Mouse (Mus musculus) natural killer cell, adult 2 months (primary cell): ENCODE results near the gene Tlk1.

Experiments
- DNase-seq, 2 experiments: peaks; one replicate each; pipeline ENCODE4 v3.0.0; 2022; ENCODE audit warnings: low spot score in 2 of 2

Tlk1 gene

DNA sequence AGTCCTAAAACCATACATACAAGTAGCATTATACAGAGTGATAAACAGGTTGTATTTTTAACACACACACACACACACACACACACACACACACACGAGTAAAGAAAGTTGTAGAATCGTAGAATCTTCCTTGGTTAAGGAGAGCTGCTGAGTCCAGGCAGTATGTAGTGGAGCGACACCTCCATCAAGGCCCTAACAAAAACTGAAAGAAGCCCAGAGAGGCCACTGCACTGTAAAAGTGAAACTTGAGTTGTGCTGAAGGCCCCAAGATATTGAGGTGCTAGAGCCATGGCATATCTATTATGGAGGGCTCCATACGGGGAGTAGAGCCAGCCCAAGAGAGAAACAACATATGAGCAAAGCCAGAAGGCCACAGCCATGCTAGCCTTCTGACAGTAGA, 32.3 kb downstream of the Tlk1 start:
- no peak for DNase-seq

DNA sequence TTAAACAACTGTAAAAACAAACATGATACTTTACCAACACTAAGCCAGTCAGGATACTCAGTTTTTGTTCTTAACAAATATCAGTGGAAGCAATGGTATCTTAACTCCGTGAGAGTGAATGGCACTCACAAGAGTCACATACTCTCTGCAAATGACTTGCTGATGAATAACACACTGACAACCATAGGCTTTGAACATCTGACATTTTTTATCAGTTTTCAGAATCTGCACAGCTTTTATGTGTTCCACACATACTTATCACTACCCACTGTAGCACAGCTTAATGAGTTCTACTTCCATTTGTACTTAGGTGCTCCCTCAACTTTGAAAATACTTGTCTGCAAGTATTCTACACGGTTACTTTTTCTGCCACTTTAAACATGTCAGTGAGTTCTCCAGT, 35.3 kb downstream of the Tlk1 start:
- DNase-seq, result no peak

DNA sequence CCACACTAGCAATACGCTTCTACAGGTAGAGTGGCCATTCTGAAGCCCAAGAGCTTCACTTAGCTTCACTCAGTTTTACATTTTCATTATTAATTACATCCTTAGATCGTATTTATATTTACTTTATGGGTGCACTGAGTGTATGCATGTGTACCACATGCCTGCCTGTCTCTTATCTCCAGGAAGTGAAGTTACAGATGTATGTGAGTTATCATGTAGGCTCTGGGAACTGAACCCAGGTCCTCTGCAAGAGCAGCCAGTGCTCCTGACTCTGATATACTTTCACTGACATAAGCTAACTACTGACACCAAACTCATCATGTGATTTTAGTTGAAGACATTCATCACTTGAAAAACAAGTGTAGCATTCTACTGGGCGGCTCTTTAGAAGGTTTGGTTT, 36.2 kb downstream of the Tlk1 start:
- DNase-seq, result no peak

DNA sequence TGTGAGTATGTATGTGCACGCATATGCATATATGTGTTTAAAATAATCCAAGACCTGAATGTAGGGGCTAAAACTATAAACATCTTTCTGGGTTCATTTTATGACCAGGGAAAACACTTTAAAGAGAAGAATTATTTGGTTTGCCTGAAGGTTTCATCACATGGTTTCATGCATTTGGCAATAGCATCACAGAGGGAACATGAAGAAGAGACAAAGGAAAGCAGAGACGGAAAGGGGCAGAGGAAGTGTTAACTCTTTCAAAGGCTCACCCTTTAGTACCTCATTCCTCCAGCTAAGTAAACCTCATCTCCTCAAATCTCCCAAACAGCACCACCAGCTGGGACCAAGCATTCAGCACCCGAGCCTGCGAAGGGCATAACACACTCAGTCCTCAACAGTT, 41.1 kb downstream of the Tlk1 start:
- DNase-seq, result no peak

DNA sequence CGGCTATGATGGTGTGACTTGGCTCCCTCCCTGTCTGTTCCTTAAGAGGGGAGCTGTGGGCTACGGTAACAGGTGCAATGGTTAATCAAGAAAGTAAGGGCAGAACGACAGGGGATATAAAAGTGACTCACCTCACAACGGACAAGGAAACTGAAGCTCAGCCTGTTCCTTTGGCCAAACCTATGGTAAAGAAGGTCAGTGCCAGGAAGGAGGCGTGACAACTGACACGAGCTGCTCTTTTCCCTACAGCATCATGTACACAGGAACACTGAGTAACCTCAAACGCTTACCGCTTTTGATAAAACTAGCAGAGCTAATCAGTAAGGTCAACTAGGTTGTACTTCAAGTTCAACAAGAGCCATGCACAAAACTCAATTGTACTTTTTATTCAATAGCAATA, 42.0 kb downstream of the Tlk1 start:
- no peak for DNase-seq

DNA sequence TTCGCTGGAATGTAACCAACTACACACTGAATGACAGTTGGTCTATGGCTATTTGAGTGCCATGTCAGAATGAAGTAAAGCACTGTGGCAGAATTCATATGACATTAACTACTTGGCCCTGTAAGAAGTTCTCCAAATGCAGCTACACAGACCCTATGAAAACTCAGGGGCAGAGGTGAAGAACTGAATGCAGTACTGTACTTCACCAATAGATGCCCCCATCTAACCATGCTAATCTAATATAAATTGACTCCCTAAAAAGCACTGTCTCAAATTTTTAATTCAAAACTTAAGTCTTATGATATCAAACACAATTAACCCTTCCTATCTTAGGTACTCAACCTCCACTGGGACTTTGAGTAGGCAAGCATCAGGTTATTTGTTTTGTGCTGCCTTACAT, 45.9 kb downstream of the Tlk1 start:
- DNase-seq, result peak; percentile 18 to 48

DNA sequence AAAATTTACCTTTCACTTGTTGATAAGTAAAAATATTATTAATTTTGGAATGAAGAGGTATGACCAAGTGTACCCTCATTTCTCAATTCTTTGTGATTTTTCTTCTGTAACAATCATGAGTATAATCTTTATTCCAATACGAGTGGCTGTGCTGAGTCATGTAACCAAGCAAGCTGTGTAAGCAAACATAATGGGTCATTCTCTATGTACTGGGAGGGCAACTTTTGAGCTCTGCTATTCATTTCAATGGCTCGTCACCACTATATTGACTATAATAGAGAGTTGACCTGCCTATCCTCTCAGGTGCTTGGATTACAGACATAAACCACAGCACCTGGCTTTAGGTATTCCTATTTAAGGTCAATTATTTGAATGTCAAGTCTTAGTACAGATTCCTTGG, 48.8 kb downstream of the Tlk1 start:
- no peak for DNase-seq

DNA sequence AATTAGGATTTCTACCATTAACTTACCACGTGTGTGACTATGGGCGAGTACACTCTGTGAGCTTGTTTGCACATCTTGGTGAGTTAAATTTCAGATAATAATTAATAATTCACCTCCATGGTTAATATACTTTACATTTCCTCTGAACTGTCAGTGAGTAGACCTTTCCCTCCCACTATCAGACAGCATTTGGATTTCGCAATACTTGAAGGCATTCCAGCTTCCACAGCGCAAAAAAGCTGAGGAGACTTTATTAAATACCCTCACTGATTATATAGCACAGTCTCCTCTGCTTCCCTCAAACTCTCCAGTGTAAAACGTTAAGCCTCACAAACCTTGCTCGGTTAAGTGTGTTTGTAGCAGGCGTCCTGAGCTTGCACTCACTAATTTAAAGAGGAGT, 60.8 kb downstream of the Tlk1 start:
- no peak for DNase-seq

DNA sequence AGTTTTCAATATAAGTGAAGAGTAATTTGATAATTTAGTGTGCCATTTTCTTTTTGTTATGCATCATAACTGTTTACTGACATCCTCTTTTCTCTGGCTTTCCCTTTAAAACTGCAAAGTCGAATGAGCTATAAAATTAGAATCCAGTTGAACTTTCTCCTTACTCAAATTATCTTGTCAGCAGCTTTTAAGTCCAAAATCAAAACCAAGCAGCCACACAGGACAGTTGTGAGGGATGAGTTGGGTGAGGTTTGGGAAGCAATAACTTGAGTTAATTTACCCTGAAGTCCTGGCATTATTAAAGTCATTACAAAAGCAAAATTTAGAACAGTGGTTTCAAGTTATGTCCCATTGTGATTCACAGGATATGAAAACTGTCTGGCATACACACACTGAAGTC, 62.8 kb downstream of the Tlk1 start:
- DNase-seq, result no peak

DNA sequence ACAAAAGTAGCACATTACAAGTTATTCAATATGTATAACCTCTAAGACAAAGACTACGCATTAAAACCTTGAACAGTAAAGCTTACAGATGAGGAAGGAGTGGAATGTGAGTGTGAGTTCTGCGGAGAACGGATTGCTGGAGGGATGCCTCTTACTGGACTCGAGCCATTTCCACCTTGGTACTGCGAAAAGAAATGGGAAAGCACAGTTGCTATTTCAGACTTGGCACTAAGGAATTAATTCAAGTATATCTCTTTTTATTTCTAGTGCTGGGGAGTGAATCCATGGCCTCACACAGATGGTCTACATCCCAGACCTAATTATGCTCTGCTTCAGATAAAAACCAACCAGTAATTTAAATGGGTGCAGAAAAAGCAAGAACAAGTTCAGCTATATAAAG, 73.4 kb downstream of the Tlk1 start:
- DNase-seq, result no peak

DNA sequence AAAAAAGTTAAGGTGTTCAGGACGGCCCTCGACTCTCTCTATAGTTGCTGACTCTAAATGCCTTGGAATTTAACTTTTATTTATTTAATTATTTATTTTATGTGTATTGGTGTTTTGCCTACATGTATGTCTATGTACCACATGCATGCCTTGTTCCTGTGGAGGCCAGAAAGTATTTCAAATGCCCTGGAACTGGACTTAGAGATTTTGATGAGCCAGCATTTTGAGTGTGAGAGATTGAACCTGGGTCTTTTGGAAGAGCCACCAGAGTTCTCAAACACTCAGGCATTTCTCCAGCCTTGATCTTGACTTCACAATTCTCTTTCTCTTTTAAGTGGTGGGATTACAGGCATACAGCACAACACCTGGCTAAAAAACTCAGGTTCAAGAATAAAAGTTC, 73.9 kb downstream of the Tlk1 start:
- no peak for DNase-seq

DNA sequence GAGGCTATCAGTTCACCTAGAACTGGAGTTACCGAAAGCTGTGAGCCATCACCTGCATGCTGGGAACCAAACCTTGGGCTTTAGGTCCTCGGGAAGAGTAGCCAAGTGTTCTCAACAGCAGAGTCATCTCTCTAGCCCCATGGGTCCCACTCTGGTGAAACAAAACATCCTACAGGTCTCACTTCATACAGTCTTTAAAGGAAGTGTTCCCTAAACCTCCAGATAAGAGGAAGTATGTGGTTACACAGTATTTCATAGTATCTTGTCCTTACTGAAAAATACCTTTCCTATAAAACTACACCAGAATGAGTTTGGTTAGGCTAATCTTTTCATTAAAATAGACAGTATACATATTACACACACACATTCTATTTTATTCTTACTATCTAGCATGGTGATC, 82.9 kb downstream of the Tlk1 start:
- DNase-seq, result no peak

DNA sequence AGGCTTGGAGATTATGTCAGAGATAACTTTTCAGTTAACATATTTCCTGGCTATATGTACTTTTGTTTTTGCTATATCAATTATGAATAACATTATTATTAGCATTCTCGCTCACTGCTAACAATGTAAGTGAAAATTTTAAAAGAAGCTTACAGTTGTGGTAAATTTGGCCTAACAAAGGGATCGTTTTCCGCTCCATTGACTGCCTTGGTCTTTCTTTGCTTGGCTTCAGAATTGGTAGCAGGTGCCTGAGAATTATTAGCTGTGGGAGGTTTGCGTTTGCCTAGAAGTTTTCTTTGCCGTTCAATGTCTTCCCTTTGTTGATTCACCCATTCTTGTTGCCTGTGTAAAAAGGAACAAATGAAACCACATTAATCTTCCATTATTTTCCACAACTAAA, 83.6 kb downstream of the Tlk1 start:
- DNase-seq, result no peak

DNA sequence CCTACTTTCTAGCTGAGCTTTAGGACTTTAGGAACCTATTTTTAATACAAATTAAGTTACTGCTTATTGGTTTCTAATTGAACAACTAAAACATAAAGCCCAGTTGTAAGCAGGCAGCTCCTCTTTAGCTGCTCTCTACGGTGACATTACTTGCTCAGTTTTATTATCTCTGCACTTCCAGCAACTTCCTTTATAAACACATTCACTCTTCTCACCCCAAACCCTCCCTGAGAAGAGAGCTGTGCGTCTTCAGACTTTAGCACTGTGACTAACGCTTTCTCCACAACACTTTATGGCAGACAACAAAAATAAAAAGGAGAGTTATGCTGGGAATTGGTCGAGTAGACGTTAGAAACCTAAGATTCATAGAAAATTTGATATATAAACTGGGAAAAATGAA, 89.5 kb downstream of the Tlk1 start:
- no peak for DNase-seq

DNA sequence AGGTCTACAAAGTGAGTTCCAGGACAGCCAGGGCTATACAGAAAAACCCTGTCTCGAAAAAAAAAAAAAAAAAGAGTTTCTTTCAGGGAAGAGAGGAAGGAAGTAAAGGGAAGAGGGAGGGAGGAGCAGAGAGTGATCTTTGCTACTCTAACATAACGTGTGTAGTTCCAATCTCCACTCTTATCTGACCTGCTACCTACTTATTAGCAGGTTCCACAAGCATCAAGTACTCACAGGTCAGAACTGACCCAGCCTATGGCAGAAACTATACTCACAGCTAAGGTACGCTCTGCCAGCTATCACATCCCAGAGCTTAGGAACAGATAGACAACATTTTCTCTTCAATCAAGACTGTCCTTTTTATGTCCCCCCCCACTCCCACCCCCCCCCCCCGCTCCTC, 90.0 kb downstream of the Tlk1 start:
- DNase-seq, result no peak

DNA sequence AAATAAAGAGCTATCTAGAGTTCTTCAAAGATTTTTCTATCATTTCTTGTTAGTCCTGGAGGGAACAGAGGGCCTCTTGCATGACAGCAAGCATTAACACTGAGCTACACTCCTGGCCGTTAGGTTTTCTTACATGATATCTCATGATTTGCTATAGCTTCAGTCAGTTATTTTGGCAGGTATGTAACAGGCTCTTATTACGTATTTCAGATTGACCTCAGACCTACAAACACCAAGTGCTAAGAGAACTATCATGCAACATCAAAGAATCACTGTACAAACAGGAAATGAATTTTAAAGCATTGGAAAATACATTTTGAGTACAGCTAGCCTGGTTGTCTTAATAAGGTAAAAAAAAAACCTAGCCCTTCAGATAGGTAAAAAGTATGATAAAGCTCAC, 98.4 kb downstream of the Tlk1 start:
- DNase-seq, result no peak

DNA sequence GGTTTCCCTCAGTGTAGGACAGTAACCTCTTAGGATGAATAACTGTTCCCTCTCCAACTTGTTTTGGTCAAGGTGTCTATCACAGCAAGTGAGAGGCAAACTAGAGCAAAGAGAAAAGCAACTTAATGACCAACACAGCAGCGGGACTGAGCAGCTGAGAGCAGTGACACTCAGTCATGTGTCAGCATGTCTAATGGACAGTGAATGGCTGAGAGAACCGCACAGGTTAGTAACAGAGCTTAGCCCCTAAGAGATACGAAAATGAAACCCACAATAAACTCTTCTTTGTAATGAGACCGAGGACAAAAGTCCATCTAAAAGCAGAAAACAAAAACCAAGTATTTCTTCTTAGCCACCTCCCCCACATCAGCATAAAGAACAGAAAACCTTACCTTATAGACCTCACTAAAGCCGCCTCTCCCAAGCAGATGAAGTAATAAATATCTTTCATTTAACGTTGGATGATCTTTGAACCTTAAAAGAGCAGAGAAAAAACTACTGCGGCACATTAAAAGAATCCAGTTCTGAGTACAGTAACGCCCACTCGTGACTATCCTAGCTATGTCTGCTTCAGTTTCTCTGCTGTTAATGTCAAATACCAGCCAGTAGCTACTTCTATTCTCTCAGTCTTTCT, 101.8 kb downstream of the Tlk1 start:
- DNase-seq, result no peak

DNA sequence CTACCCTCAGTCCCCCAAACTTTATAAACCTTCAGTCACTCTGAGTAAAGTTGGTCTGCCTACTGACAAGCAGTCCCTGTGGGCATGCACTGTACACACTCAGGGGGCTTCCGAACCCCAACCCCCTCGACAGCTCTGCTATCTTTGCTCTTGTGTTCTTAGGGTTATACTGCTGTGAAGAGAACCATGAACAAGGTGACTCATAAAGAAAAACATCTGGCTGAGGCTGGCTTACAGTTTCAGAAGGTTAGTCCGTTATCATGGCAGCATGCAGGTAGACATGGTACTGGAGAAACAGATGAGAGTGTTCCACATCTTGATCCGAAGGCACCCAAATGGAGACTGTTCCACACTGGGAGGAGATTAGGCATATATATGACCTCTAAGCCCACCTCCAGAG, 114.7 kb downstream of the Tlk1 start:
- DNase-seq, result no peak

DNA sequence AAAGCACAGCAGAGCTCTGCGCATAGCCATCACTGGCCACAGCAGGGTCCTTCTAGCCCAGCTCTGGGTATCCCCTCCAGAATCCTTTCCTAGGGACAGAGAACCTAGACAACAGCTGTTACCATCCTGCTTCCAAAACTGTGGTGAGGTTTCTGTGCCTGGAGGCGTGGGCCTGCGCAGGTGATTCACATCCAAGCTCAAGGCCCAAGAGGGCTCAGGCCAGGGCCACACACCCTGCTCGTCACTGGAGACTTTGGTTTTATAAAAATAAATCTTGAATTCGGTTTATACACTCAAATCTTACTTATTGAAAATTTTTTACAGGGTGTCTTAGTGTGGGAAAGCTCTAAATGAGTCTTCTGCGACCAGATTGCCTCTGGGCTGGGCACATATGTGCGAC, 115.3 kb downstream of the Tlk1 start:
- no peak for DNase-seq

DNA sequence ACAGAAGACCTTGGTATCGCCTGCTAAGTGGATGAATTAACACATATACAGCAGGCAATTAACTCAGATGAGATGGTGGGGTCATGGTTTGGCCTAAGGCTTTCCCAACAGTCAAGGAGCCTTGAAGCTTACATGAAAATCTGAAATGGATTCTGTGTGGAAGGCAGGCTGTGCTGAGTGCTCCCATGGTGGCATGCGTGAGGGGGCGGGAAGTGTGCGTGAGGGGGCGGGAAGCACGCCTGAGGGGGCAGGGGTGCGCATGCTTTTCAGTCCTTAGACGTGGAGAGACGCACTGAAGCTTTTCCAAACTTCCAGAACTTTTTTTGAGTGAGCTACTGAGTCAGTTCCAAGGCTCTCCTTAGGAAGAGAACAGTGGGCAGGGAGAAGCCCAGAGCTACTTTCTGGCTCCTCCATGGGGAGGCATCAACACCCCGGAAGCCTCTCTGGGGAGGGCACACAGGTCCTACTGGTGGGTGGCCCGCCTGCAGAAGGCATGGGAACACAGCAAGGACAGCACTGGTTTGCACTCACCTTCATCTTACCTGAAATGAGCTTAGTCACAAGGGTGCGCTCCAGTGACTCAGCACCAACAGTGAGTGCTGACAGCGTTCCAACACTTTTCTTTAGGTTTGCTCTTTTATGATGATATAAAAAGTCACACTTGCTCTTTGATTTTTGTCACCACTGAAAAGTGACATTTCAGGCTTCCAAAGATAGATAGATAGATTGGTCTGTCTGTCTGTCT, 116.4 kb downstream of the Tlk1 start:
- DNase-seq, result no peak

DNA sequence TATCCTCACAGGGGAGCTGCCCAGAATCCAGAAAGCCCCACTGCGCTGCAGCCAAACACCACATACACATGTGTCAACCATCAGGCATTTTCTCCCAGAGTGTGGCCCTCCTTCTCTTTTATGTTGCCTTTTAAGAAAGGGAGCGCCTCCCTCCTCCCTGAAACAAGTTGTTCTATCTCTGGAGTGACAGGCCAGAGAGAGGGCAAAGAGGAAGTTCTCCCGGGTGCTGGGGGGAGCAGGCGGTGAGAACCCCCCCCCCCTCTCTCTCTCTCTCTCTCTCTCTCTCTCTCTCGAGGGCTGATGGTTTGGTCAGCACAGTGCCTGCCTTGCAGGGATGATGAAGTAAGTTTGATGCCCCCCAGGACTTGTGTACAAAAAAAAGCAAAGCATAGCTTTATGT, 123.1 kb downstream of the Tlk1 start:
- no peak for DNase-seq

DNA sequence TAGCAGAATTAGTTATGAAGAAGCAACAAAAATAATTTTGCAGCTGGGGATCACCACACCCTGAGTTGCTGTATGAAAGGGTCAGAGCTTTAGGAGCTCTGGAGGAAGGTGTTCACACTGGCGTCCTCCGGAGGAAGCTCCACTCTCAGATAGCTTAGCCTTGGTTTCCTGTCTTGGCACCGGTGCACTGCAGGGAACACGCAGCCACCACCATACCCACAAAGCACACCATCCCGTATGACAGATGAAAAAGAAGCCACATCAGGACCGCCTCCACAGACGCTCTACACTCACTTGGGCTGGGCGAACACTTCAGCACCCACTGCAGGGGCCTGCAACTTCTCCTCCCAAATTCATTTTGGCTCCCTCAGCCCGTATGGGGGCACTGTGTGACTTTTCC, 124.0 kb downstream of the Tlk1 start:
- no peak for DNase-seq

DNA sequence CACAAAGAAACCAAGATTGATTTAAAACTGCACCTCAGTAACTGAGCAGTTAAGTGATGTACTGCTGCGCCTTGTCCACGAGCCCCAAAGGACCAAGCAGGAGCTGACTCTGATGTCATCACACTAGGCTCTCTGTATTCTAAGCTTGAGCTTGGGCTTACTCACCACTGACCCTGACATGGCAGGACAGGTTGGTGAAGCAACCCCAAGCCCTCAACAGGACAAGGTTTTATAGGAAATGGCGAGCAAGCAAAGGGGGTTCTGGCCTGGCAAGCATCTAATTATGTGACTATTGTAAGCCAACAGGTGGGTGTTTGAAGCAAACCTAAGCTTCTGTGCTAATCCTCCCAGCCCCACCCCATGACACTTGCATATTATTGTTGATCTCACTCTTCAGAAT, 124.7 kb downstream of the Tlk1 start:
- no peak for DNase-seq

DNA sequence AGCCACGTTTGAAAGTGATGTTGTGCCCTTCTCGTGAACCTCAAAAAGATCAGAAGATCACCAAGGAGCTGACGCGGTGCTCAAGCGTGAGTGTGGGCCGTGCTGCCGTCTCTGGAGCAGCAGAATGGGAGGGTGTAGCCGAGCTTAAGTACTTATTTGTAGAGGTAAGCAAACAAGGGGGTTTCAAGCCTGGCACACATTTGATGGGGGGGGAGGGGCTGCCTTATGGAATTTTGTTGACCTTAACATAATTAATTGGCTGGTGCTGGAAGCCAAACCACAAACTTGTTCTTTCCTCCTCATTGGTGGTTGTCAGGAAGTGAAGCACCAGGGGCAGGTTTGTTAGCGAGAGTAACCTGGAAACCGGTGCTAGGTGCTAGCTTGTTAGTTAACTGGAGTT, 129.8 kb downstream of the Tlk1 start:
- DNase-seq, result no peak
